Mouse (Mus musculus) bone marrow macrophage, adult 2 months (primary cell): ENCODE results near the gene Fhit.

ENCODE experiments used
- CTCF ChIP-seq: IDR thresholded peaks from 2 replicates; pipeline ENCODE4 v1.5.1; 2012; ENCODE audit warnings: low read depth, mild to moderate bottlenecking, low read length, moderate library complexity
- POLR2A ChIP-seq: IDR thresholded peaks from 2 replicates; pipeline ENCODE4 v1.6.1; 2012; ENCODE audit warnings: mild to moderate bottlenecking, low read depth, low read length, borderline replicate concordance

- TF ChIP-seq CTCF (no peak), POLR2A (no peak)
Measured at GRCm38 (mm10) chr14:10047123-10047783, 1114.6 kb downstream of the Fhit start.
